In the genomic region with DNA sequence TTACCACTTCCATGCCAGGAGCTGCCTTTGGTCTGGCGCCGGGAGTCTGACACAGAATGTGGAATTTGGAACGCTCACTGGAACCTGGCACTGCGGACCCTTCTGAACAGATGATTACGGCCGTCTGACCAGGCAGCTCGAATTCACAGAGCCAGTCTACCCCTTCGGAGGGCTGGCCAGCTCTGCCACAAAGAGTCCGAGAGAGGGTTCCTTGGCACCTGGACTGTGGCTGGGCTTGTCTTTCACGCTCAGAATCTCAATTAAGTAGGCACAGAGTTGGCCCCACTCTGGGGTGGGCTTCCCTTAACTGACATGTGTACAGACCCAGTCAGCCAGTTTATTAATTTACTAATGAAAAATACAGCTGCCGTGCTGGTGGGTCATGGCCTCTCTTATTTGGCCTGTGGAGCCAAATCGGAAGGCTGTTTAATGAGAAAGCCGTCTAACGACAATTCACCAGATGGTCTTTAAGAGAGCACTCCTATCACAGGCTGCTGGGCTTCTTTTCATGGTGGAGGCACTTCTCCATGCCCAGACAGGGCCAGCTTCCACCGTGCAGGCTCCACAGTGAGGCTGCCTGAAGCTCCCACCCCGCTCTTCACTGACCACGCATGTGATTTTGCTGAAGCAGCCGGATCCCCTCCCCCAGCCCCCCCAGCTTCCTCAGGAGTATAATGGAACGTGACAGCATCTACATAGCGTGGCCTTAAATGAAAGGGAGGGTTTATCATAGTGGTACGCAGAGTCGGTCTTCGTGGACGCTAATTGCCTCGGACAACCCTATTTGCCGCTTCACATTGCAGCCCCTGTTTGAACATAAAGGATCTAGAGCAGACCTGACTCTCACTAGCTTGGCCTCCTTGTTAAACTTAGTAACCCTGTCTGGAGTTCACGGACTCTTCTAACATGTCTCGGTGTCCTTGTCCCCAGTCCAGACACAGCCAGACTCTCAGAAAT, we compare ENCODE assay signal across 12 mouse cellular contexts. TPM values are rescaled to one million over a fixed set of nuclear protein-coding genes. Genes with fewer than 3 reads are reported as not detected.
DNase-seq lines count a peak whose midpoint lies in the region; ATAC-seq and TF ChIP-seq lines count a peak whose summit lies in the region.
"Had no signal": no experiment of that assay in that cellular context is flagged by ENCODE, and none has a peak within 500 bp of the region (broad histone marks: within the 10 kb centered on the region; RNA-seq: fewer than 3 reads in every experiment).

A gene (minus strand): TSS at position 58 of the 957 bp plus-strand sequence.

- TF ChIP-seq CTCF in hindbrain, postnatal 0 days (IDR thresholded peaks at IDR 0.05; ENCODE audit: low read depth), result no peak

- no peaks in the 10 kb centered on the region for H3K36me3 ChIP-seq in neural tube, embryonic 13.5 days
- H3K36me3 ChIP-seq in forebrain, embryonic 15.5 days, result no peaks in the 10 kb centered on the region
- no peaks in the 10 kb centered on the region for H3K36me3 ChIP-seq in hindbrain, postnatal 0 days (ENCODE audit: insufficient read depth, low read length)
- no peaks in the 10 kb centered on the region for H3K36me3 ChIP-seq in neural tube, embryonic 14.5 days (ENCODE audit: control insufficient read depth, insufficient read depth, low read length)

- H3K4me2 ChIP-seq in neural tube, embryonic 13.5 days, result no peak within 1 kb of the TSS
- no peak within 1 kb of the TSS for H3K4me2 ChIP-seq in forebrain, embryonic 15.5 days (replicated peaks)
- no peak within 1 kb of the TSS for H3K4me2 ChIP-seq in hindbrain, postnatal 0 days (ENCODE audit: low read depth, low read length)
- H3K4me2 ChIP-seq in neural tube, embryonic 14.5 days (ENCODE audit: low read depth, low read length), result no peak within 1 kb of the TSS

- no peaks in the 10 kb centered on the region for H3K27me3 ChIP-seq in neural tube, embryonic 13.5 days
- no peaks in the 10 kb centered on the region for H3K27me3 ChIP-seq in forebrain, embryonic 15.5 days
- no peaks in the 10 kb centered on the region for H3K27me3 ChIP-seq in hindbrain, postnatal 0 days (ENCODE audit: insufficient read depth, low read length)
- no peaks in the 10 kb centered on the region for H3K27me3 ChIP-seq in neural tube, embryonic 14.5 days (ENCODE audit: control insufficient read depth, insufficient read depth, low read length)

- H3K9ac ChIP-seq in neural tube, embryonic 13.5 days, result 0 out of 2 replicates have a peak within 1 kb of the TSS, but pooled peaks have one; percentile 26
- H3K9ac ChIP-seq in forebrain, embryonic 15.5 days (replicated peaks), result no peak within 1 kb of the TSS
- H3K9ac ChIP-seq in hindbrain, postnatal 0 days (replicated peaks; ENCODE audit: low read length), result no peak within 1 kb of the TSS
- no peak within 1 kb of the TSS for H3K9ac ChIP-seq in neural tube, embryonic 14.5 days (replicated peaks; ENCODE audit: low read depth, low read length)

- H3K4me1 ChIP-seq in neural tube, embryonic 13.5 days (replicated peaks), result peaks cover 6% of the 10 kb centered on the region; the same call in 1 of the 2 replicates
- H3K4me1 ChIP-seq in forebrain, embryonic 15.5 days, result peaks cover 12% of the 10 kb centered on the region
- peaks cover 6% of the 10 kb centered on the region; the same call in 1 of the 2 replicates for H3K4me1 ChIP-seq in hindbrain, postnatal 0 days (ENCODE audit: insufficient read depth, low read length)
- H3K4me1 ChIP-seq in neural tube, embryonic 14.5 days (ENCODE audit: control insufficient read depth, insufficient read depth, low read length), result no peaks in the 10 kb centered on the region

- WGBS in neural tube, embryonic 13.5 days, result 71% methylated on average over 28 of the region's 28 CpGs
- 49% methylated on average over 28 of the region's 28 CpGs for WGBS in forebrain, embryonic 15.5 days
- WGBS in hindbrain, postnatal 0 days, result 42% methylated on average over 28 of the region's 28 CpGs
- WGBS in neural tube, embryonic 14.5 days, result 70% methylated on average over 28 of the region's 28 CpGs

- DNase-seq in neural tube, embryonic 10.5 days (ENCODE audit: extremely low spot score, low spot score), result no peak
- peak; percentile 80 for DNase-seq in hindbrain, postnatal 0 days (ENCODE audit: low spot score)
- DNase-seq in frontal cortex, adult 2 months (ENCODE audit: extremely low spot score in 1 of 2, low spot score in 1 of 2), result no peak
- no peak for DNase-seq in adrenal gland, adult 8-10 months
- no peak for DNase-seq in ovary, adult 18-20 months (ENCODE audit: low spot score)
- DNase-seq: lung, postnatal 4 days; right cerebral cortex, postnatal 25 days had no signal

- peak; percentile 59; the same call in 1 of the 2 replicates for ATAC-seq in neural tube, embryonic 13.5 days (ENCODE audit: low read depth)
- ATAC-seq in forebrain, embryonic 15.5 days (replicated peaks), result peak; percentile 95
- ATAC-seq in hindbrain, postnatal 0 days, result peak; percentile 91
- peak; percentile 61; the same call in 1 of the 2 replicates for ATAC-seq in neural tube, embryonic 14.5 days (ENCODE audit: low read depth)

- H3K9me3 ChIP-seq in neural tube, embryonic 13.5 days, result no peaks in the 10 kb centered on the region
- no peaks in the 10 kb centered on the region for H3K9me3 ChIP-seq in forebrain, embryonic 15.5 days
- no peaks in the 10 kb centered on the region for H3K9me3 ChIP-seq in hindbrain, postnatal 0 days (ENCODE audit: low read length)
- H3K9me3 ChIP-seq in neural tube, embryonic 14.5 days (ENCODE audit: control insufficient read depth, low read length), result no peaks in the 10 kb centered on the region

- no peak within 1 kb of the TSS for H3K4me3 ChIP-seq in neural tube, embryonic 13.5 days
- H3K4me3 ChIP-seq in forebrain, embryonic 15.5 days, result no peak within 1 kb of the TSS
- no peak within 1 kb of the TSS for H3K4me3 ChIP-seq in hindbrain, postnatal 0 days (ENCODE audit: low read length)
- no peak within 1 kb of the TSS for H3K4me3 ChIP-seq in neural tube, embryonic 14.5 days (ENCODE audit: low read depth, low read length)

- H3K27ac ChIP-seq in neural tube, embryonic 13.5 days (replicated peaks), result no peak within 1 kb of the TSS
- H3K27ac ChIP-seq in forebrain, embryonic 15.5 days (replicated peaks), result peak within 1 kb of the TSS; percentile 71
- peak within 1 kb of the TSS; percentile 75 for H3K27ac ChIP-seq in hindbrain, postnatal 0 days
- H3K27ac ChIP-seq in neural tube, embryonic 14.5 days (ENCODE audit: low read depth, low read length), result no peak within 1 kb of the TSS

RNA-seq across cellular contexts. Expression of the gene that starts here (rescaled TPM):
- not detected in 2 replicates for polyA plus RNA-seq in neural tube, embryonic 13.5 days (2015; fragmentation: Nextera tagmentation; extraction: Ambion mirVana)
- polyA plus RNA-seq in forebrain, embryonic 15.5 days (2015; fragmentation: Nextera tagmentation; extraction: Ambion mirVana), result 0.19 TPM in 1 of 2 replicates, not detected in the other
- total RNA-seq in hindbrain, postnatal 0 days (2014; rRNA removed), result not detected in 2 replicates
- 0.24 TPM in 1 of 2 replicates, not detected in the other for polyA plus RNA-seq in hindbrain, postnatal 0 days (2015; fragmentation: Nextera tagmentation; extraction: Ambion mirVana)
- polyA plus RNA-seq in neural tube, embryonic 14.5 days (2014; fragmentation: Nextera tagmentation; extraction: Ambion mirVana), result not detected in 2 replicates
- polyA plus RNA-seq in frontal cortex, adult 2 months (2012; rRNA removed), result 0.18 TPM in 1 of 2 replicates, not detected in the other
- total RNA-seq in adrenal gland, adult 8-10 months (2022), result not detected
- polyA plus RNA-seq: large intestine, adult 2 months; urinary bladder, adult 2 months had no signal

Comparison
In these comparisons a context has a peak if more than half of its experiments do, and no peak if none do; other contexts are left out.
1. Peak in ATAC-seq and H3K9ac ChIP-seq in neural tube, embryonic 13.5 days; RNA of the gene not detected or under 1 TPM.
2. Peak in ATAC-seq and H3K27ac ChIP-seq in forebrain, embryonic 15.5 days; RNA of the gene not detected or under 1 TPM.
3. Peak in DNase-seq, ATAC-seq and H3K27ac ChIP-seq in hindbrain, postnatal 0 days; RNA of the gene not detected or under 1 TPM.
4. Peak in ATAC-seq in neural tube, embryonic 14.5 days; RNA of the gene not detected or under 1 TPM.